Mouse (Mus musculus) cerebellum, adult 18-20 months (tissue): ENCODE measurements around the gene Unc45b.

Experiments used
- DNase-seq, 2 experiments: peaks; one replicate each; pipeline ENCODE4 v3.0.0; 2021

The Unc45b gene

GRCm38 (mm10) chr11:82910250-82910649, at the start of gene Unc45b:
Unc45b (plus strand) TSS chr11:82910550.
- no peak for DNase-seq

- DNase-seq, result no peak
Measured at GRCm38 (mm10) chr11:82860759-82861158, 49.6 kb upstream of the Unc45b start.

- no peak for DNase-seq
Measured at GRCm38 (mm10) chr11:82861558-82861957, 48.8 kb upstream of the Unc45b start.

GRCm38 (mm10) chr11:82862638-82863037, 47.7 kb upstream of the Unc45b start:
- no peak for DNase-seq

GRCm38 (mm10) chr11:82863059-82863458, 47.3 kb upstream of the Unc45b start:
- DNase-seq, result no peak

GRCm38 (mm10) chr11:82863488-82863931, 46.8 kb upstream of the Unc45b start:
- DNase-seq, result no peak

GRCm38 (mm10) chr11:82865957-82866356, 44.4 kb upstream of the Unc45b start:
- DNase-seq, result no peak

- DNase-seq, result no peak
Measured at GRCm38 (mm10) chr11:82866850-82867564, 43.3 kb upstream of the Unc45b start.

- DNase-seq, result no peak
Measured at GRCm38 (mm10) chr11:82867956-82868355, 42.4 kb upstream of the Unc45b start.

GRCm38 (mm10) chr11:82869506-82870172, 40.7 kb upstream of the Unc45b start:
- peak in 1 of 2 experiments; percentile 16 for DNase-seq

GRCm38 (mm10) chr11:82870173-82871030, 39.9 kb upstream of the Unc45b start:
- DNase-seq, result no peak

- peak; percentile 92 to 98 for DNase-seq
Measured at GRCm38 (mm10) chr11:82871031-82871446, 39.3 kb upstream of the Unc45b start, which contains the start of gene Rffl. Rffl (minus strand) TSS chr11:82871210.

GRCm38 (mm10) chr11:82874924-82875323, 35.4 kb upstream of the Unc45b start:
- DNase-seq, result no peak

- no peak for DNase-seq
Measured at GRCm38 (mm10) chr11:82875631-82876030, 34.7 kb upstream of the Unc45b start.

GRCm38 (mm10) chr11:82877726-82878344, 32.5 kb upstream of the Unc45b start:
- DNase-seq, result no peak

GRCm38 (mm10) chr11:82883180-82883579, 27.2 kb upstream of the Unc45b start:
- DNase-seq, result no peak

GRCm38 (mm10) chr11:82886559-82886958, 23.8 kb upstream of the Unc45b start:
- DNase-seq, result no peak

GRCm38 (mm10) chr11:82888491-82888946, 21.8 kb upstream of the Unc45b start:
- peak; percentile 17 to 22 for DNase-seq

GRCm38 (mm10) chr11:82889524-82890341, 20.6 kb upstream of the Unc45b start:
- DNase-seq, result peak; percentile 41 to 45

GRCm38 (mm10) chr11:82890342-82890762, 20.0 kb upstream of the Unc45b start, which contains the start of gene Rad51d:
Rad51d (minus strand) TSS chr11:82890614.
- DNase-seq, result peak; percentile 95 to 97

GRCm38 (mm10) chr11:82891936-82892335, 18.4 kb upstream of the Unc45b start, which contains the start of gene Fndc8:
Fndc8 (plus strand) TSS chr11:82892124.
- no peak for DNase-seq
